Mouse (Mus musculus) stomach, embryonic 16.5 days (tissue): ENCODE data around the gene Prkcz. TPM values are rescaled to one million over a fixed set of nuclear protein-coding genes. Genes with fewer than 3 reads are reported as not detected.

Experiments
- ATAC-seq: fragments of 200-750 bp; cut with Nextera tagmentation; 2 replicates; pipeline ENCODE4 v1.8.0; 2017; ENCODE audit warnings: moderate number of reproducible peaks, moderate TSS enrichment; ENCODE audit not compliant: insufficient read depth, low FRiP score
- H3K27ac ChIP-seq: fragments of 300-500 bp; sonication (generic); 2 replicates; pipeline ENCODE4 v1.5.1; 2014; ENCODE audit warnings: low read length
- H3K27me3 ChIP-seq: fragments of 300-500 bp; sonication (generic); 2 replicates; pipeline ENCODE4 v1.6.1; 2014; ENCODE audit warnings: low read length, control low read depth, mixed read lengths; ENCODE audit not compliant: control insufficient read depth, insufficient read depth
- H3K36me3 ChIP-seq: fragments of 300-500 bp; sonication (generic); 2 replicates; pipeline ENCODE4 v1.6.1; 2014; ENCODE audit warnings: low read length; ENCODE audit not compliant: control insufficient read depth, insufficient read depth
- H3K4me1 ChIP-seq: fragments of 300-500 bp; sonication (generic); 2 replicates; pipeline ENCODE4 v1.6.1; 2014; ENCODE audit warnings: low read length, control low read depth, mixed read lengths; ENCODE audit not compliant: control insufficient read depth, insufficient read depth
- H3K4me2 ChIP-seq: fragments of 300-500 bp; sonication (generic); 2 replicates; pipeline ENCODE4 v1.6.1; 2014; ENCODE audit warnings: low read depth, low read length, mixed read lengths
- H3K4me3 ChIP-seq: fragments of 300-500 bp; sonication (generic); replicated peaks from 2 replicates; pipeline ENCODE4 v1.5.1; 2014; ENCODE audit warnings: mild to moderate bottlenecking, low read length
- H3K9ac ChIP-seq: fragments of 300-500 bp; sonication (generic); 2 replicates; pipeline ENCODE4 v1.6.1; 2014; ENCODE audit warnings: low read length
- H3K9me3 ChIP-seq: fragments of 300-500 bp; sonication (generic); replicated peaks from 2 replicates; pipeline ENCODE4 v1.6.1; 2016; ENCODE audit warnings: low read length, control low read depth; ENCODE audit not compliant: control insufficient read depth
- WGBS: fragments of 180-500 bp; shearing (Covaris S2); extraction: QIAGEN DNeasy Blood & Tissue Kit; methylation state at CpG from one replicate; pipeline ENCODE4 v1.1.7; 2014; 5-methylcytosine and 5-hydroxymethylcytosine counted together
- polyA plus RNA-seq: library from polyadenylated mRNA; unstranded; fragments of >200 nt; fragmentation: Nextera tagmentation; extraction: Ambion mirVana; gene quantifications from 2 replicates; pipeline ENCODE4 v1.2.1, GENCODE M21; 2015

The Prkcz gene
- polyA plus RNA-seq, 1 experiment from 2014 or later = 16.7 TPM

GRCm38 (mm10) chr4:155223594-155224528 is 137.3 kb downstream of the Prkcz start:
- peak overlapping the region; percentile 90 for H3K9ac ChIP-seq
- no peak for ATAC-seq
- peak overlapping the region; percentile 96 for H3K27ac ChIP-seq
- whole genome bisulfite sequencing = 33% methylated on average over 20 of the region's 20 CpGs
- no peaks in the 10 kb centered on the region for H3K9me3 ChIP-seq
- no peaks in the 10 kb centered on the region for H3K27me3 ChIP-seq
- peak overlapping the region; percentile 49 for H3K4me3 ChIP-seq
- peaks cover 20% of the 10 kb centered on the region for H3K4me1 ChIP-seq
- H3K36me3 ChIP-seq = no peaks in the 10 kb centered on the region
- H3K4me2 ChIP-seq = peak overlapping the region; percentile 73

GRCm38 (mm10) chr4:155222841-155223593 is 138.1 kb downstream of the Prkcz start:
- Histone ChIP-seq H3K36me3 (no peaks in the 10 kb centered on the region), H3K27ac (peak overlapping the region; percentile 96)
- under 1% methylated on average over 60 of the region's 116 CpGs for WGBS

DNA sequence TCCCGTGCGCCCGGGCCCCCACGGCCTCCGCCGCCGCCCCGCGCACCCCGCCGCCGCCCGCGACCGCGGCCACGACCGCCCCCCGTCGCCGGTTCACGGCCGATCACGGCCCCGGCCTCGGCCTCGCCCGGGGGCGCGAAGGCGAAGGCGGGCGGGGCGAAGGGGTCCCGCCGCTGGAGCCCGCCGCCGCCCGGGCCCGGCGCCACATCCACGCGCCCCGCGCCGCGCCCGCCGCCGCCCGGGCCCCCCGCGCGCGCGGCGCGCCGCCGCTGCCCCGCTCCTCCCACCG is 138.7 kb downstream of the Prkcz start, which contains the start of gene Ski:
Gene Ski (minus strand): TSS at position 41 of the 289 bp plus-strand sequence.
- Histone ChIP-seq H3K9ac (peak within 1 kb of the TSS; percentile 98), H3K4me2 (peak within 1 kb of the TSS; percentile 100), H3K27me3 (no peaks in the 10 kb centered on the region), H3K4me3 (peak within 1 kb of the TSS; percentile 63), H3K36me3 (no peaks in the 10 kb centered on the region), H3K4me1 (peaks cover 34% of the 10 kb centered on the region), H3K27ac (peak within 1 kb of the TSS; percentile 96), H3K9me3 (no peaks in the 10 kb centered on the region)
- ATAC-seq = no peak
- WGBS = 2% methylated on average over 40 of the region's 63 CpGs

More at GRCm38 (mm10) chr4:155222841-155223593, 138.1 kb downstream of the Prkcz start:
- Histone ChIP-seq H3K4me3 (peak overlapping the region; percentile 63), H3K27me3 (no peaks in the 10 kb centered on the region), H3K9me3 (no peaks in the 10 kb centered on the region), H3K9ac (peak overlapping the region; percentile 98), H3K4me2 (peak overlapping the region; percentile 73), H3K4me1 (peaks cover 29% of the 10 kb centered on the region)
- peak; percentile 99 for ATAC-seq

DNA sequence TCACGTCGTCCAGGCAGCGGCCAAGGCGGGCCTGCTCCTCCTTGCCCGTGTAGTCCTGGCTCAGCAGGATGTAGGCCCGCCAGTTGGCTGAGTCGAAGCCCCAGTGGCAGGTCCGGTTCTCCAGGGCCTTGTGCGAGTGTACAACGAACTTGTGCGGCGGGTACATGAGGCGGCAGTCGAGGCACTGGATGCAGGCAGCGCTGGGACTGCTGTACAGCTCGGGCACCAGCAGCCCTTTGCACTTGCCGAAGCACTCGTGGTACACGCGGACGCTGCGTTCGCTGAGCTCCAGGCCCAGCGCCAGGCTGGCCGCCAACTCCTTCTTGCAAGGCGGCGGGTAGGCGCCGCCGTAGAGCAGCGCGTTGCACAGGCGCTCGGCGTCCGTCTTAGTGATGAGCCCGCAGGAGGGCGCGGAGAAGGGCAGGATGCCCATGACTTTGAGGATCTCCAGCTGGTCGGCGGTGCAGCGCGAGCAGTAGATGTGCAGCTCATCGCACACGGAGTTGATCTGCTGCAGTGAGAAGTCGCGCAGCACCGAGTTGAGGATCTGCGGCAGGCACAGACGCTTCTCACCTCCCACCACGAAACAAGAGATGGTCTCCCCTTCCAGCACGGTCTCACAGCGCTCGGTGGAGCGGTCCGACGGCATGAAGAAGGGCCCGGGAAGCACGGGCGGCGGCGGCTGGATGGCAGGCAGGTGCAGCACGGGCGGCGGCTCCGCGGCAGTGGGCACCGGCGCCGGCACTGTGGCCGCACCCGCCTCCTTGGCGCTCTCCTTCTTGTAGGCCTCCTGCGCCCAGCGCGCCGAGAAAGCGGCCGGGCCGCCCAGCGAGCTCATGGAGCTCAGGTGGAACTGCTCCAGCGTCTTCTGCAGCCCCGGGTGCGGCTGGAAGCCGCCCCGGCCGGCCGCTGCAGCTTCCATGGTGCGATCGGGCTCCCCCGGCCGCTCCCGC is 139.3 kb downstream of the Prkcz start:
- Histone ChIP-seq H3K4me3 (peak overlapping the region; percentile 63), H3K9me3 (no peaks in the 10 kb centered on the region), H3K27me3 (no peaks in the 10 kb centered on the region), H3K36me3 (no peaks in the 10 kb centered on the region), H3K4me1 (peaks cover 40% of the 10 kb centered on the region), H3K9ac (peak overlapping the region; percentile 98), H3K27ac (peak overlapping the region; percentile 82), H3K4me2 (peak overlapping the region; percentile 100)
- WGBS = under 1% methylated on average over 93 of the region's 93 CpGs
- no peak for ATAC-seq

DNA sequence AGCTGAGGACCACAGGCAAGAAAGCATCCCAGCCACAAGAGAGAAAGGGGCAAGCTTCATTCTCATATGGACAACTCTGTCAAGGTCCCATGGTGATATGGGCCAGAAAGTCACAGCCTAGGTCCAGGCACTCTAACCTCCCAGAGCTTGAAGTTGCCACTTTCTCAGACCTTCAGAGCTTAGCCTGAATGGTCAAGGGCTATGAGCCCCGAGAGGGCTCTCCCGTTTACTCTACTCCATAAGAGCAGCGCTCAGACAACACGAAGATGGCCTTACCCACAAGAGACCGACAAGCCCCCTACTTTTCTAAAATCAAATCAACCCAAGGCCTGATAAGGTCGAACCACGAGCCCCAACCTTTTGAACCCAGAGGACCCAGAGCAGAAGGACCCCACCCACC is 140.1 kb downstream of the Prkcz start:
- Histone ChIP-seq H3K27ac (peak overlapping the region; percentile 82), H3K36me3 (no peaks in the 10 kb centered on the region), H3K4me2 (peak overlapping the region; percentile 100), H3K9ac (peak overlapping the region; percentile 98), H3K9me3 (no peaks in the 10 kb centered on the region), H3K4me3 (peak overlapping the region; percentile 63), H3K27me3 (no peaks in the 10 kb centered on the region), H3K4me1 (peaks cover 48% of the 10 kb centered on the region)
- WGBS = under 1% methylated on average over 7 of the region's 7 CpGs
- ATAC-seq = no peak

DNA sequence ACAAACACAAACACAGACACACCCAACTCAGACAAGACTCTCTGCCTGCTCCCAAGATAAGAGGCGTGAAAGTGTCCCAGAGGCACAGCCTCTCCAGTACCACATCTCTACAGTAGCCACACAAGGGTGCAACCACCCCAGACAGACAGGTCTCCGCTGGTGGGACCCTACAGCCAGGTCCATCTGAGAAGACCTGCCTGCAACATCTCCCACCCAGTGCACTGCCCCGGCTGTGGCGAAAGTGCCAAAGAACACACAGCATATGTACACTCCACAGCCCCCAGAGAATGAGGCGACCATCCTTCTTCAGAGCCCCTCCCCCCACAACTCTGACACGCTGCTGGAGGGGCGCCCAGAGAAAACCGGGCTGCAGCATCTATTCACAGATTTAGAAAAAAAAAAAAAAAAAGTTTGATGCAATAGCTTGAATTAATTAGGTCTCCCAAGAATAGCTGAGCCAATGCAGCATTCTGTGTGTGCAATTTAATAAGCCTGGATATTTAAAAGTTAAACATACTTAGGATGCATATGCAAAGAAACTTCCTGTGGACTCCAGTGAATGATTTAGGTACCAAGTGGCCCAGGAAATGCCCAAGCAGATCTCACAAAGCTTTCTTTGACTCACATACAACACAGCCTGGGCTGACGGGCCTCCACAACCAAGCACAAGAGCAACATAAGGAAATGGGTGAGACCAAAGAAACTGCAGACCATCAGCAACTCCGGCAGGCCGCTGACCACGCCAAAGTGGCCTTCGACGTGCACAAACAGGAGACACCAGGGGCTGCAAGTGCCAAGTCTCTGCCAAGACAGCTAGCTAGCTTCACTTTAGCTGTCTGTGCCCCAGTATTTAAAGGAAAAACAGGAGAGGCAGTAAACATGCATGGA is 140.7 kb downstream of the Prkcz start:
- H3K9ac ChIP-seq = peak overlapping the region; percentile 98
- no peaks in the 10 kb centered on the region for H3K9me3 ChIP-seq
- no peaks in the 10 kb centered on the region for H3K27me3 ChIP-seq
- H3K4me1 ChIP-seq = peaks cover 54% of the 10 kb centered on the region
- ATAC-seq = no peak
- H3K4me3 ChIP-seq = peak overlapping the region; percentile 63
- WGBS = 6% methylated on average over 14 of the region's 14 CpGs
- no peaks in the 10 kb centered on the region for H3K36me3 ChIP-seq
- peak overlapping the region; percentile 100 for H3K4me2 ChIP-seq
- H3K27ac ChIP-seq = peak overlapping the region; percentile 82

GRCm38 (mm10) chr4:155219271-155220212 is 141.6 kb downstream of the Prkcz start:
- ATAC-seq = no peak
- H3K9me3 ChIP-seq = no peaks in the 10 kb centered on the region
- H3K27me3 ChIP-seq = no peaks in the 10 kb centered on the region
- H3K36me3 ChIP-seq = no peaks in the 10 kb centered on the region
- peak overlapping the region; percentile 100 for H3K4me2 ChIP-seq
- peak overlapping the region; percentile 98 for H3K9ac ChIP-seq
- H3K27ac ChIP-seq = peak overlapping the region; percentile 19; the same call in 1 of the 2 replicates
- peaks cover 63% of the 10 kb centered on the region for H3K4me1 ChIP-seq
- peak overlapping the region; percentile 63 for H3K4me3 ChIP-seq
- WGBS = 39% methylated on average over 12 of the region's 12 CpGs
